Mouse (Mus musculus) G1E (cell line): ENCODE results near the gene Exosc7.

Source experiments
- CTCF ChIP-seq: IDR thresholded peaks from 2 replicates; pipeline ENCODE4 v1.5.1; 2012; ENCODE audit warnings: low read depth, low read length, inconsistent platforms, mixed read lengths
- GATA1 ChIP-seq: IDR thresholded peaks from 2 replicates; pipeline ENCODE4 v1.6.1; 2012; ENCODE audit warnings: borderline replicate concordance, low read length, inconsistent platforms, mixed read lengths
- GATA2 ChIP-seq: IDR thresholded peaks from 2 replicates; pipeline ENCODE4 v1.6.1; 2012; ENCODE audit warnings: low read depth, low read length, inconsistent platforms, borderline replicate concordance
- POLR2AphosphoS5 ChIP-seq: IDR thresholded peaks from 2 replicates; pipeline ENCODE4 v1.6.1; 2012; ENCODE audit warnings: low read depth, low read length, inconsistent platforms; ENCODE audit not compliant: insufficient replicate concordance
- TAL1 ChIP-seq: conservative IDR thresholded peaks from 2 replicates; pipeline ENCODE4 v1.6.1; 2012; ENCODE audit warnings: low read depth, low read length, inconsistent platforms, mixed read lengths

DNA sequence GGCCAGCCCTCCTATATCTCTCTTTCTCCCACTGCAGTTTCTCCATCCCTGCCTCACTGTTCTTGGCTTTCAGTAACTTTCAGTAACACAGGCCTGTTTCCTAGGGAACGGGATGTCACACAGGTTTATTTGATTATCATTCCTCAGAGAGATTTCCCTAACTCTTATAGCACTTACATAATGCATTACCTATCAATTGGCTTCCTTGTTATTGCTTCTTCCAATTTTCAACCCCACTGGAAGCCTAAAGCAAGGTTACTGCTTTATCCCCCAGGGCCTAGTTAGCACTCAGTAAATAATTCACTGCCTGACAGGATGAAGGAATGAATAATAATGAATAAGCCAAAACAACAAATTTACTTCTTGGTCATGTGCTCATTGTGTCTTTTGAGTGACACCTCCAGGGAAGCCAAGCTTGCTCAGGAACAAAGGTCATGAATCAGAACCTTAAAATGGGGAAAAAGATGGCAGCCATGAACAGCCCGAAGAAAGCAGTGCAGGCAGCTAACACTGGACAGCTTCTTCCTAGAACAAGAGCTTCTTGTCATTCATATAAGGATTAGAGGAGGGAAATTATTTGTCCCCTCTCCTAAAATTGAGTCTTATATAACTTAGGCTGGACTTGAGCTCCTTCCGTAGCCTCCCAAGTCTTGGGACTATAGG, 52.9 kb downstream of the Exosc7 start:
- TF ChIP-seq CTCF (no peak), POLR2AphosphoS5 (no peak), TAL1 (no peak), GATA1 (no peak), GATA2 (no peak)
